Mouse (Mus musculus): ENCODE measurements around the gene Srgap3.
A peak's percentile ranks its signal among the peaks of the same experiment; 100 is the strongest.

Srgap3 gene

DNA sequence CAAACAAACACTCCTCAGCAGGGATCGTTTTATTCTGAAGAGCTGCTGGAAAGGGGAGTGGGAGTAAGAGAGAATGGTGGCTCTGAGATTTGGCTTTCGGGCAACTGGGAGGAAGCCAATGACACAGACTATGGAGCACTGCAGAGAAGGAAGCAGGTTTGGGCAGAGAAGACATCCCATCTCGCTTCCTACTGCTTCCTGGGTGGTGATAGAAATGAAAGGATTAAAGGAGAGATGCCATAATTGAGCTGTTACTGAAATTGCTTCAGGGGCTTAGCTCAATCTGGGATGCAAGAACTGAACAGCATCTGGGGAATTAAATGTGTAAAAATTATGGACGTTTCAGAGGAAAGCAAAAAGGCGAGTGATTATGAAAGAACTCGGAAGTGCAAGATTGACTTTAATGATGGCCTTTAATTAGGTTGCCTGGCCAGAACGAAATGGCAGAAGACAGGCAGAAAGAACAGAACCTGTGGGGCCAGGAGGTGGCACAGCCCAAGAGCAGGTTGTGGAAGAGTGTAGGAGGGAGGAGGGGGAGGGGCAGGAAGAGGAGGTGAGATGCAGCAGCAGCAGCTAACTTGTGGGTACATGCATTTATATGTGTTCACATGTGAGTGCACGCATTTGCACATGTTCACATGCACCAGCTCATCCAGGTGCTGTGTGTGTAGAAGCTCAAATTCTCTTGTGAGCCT, 126.6 kb downstream of the Srgap3 start:
- DNase-seq (ENCODE audit: extremely low read depth, low read depth, low spot score), result no peak

DNA sequence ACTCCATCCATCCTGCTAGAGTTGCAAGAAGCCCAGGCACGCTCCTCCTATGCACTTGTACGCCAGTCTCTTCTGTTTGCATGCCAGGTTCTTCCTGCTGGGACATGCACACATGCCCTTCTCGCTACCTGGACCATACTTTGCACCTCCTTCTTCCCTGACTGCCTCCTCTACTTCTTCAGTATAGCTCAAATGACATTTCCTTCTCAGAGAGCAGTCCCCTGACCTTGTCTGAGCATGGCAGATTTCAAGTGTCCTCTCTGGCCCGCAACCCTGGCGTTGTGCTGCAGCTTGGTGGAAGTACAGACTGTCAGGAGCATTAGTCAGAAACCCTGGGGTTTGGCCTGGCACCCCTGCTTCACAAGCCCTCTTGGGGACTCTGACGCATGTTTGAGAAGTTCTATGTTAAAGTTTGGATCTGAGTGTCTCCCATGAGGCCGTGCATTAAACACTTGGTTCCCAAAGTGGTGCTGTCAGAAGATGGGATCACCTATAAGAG, 128.6 kb downstream of the Srgap3 start:
- peak; percentile 8 for DNase-seq (ENCODE audit: extremely low read depth, low read depth, low spot score)

DNA sequence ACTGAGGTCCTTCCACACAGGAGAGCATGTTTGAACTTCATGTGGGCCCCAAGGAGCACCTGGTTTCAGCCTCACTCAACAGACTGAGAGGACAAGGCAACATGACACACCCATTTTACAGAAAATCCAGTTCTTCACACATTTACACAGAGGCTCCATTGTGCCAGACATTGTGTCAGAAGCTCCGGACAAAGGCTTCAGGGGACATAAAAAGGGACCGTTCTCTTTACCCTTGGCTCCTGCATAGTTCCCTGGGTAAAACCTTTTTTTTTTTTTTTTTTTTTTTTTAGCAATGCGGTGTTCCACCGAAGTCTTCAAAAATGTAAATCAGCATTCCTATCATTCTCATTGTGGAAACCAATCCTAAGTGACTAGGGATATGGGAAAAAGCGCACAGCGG, 131.5 kb downstream of the Srgap3 start:
- DNase-seq (ENCODE audit: extremely low read depth, low read depth, low spot score), result no peak

DNA sequence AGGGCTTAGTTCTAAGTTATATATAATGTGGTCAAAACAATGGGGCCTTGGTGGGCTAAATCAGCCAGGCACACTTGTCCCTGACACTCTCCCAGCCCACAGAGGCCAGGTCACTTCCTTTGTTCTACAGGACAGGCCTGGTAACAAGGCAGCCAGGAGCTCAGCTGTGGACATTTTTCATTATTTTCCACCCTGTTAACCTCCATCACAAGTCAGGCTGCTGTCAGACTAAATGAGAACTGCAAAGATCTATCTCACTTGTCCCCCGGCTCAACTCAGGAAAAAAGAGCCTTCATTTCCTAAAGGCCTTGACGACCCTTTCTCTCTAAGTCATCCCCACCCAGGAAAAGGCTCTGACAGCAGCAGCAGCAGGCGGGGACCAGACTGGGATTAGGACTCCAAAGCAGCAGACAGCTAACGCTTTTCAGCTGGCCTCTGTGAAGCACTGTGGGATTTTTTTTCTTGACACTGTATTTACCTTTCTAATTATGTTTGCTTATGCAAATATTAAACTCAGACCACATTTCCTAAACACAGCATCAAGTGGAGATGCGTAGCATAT, 132.5 kb downstream of the Srgap3 start:
- no peak for DNase-seq (ENCODE audit: extremely low read depth, low read depth, low spot score)

DNA sequence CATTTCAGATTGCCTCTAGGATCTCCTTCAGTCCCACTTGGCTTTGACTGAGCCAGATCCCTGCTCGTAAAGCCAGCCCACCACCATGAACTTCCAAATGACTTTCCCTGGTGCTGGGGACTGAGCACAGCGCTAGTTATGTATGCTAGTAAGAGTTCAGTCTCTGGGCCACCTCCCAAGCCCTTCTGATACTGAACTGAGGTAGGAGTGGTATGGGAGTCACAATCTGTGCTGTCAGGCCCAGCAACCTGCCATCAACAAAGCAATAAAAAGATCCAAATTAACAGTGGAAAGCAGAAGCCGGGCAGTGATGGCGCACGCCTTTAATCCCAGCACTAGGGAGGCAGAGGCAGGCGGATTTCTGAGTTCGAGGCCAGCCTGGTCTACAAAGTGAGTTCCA, 134.2 kb downstream of the Srgap3 start:
- DNase-seq (ENCODE audit: extremely low read depth, low read depth, low spot score), result no peak

DNA sequence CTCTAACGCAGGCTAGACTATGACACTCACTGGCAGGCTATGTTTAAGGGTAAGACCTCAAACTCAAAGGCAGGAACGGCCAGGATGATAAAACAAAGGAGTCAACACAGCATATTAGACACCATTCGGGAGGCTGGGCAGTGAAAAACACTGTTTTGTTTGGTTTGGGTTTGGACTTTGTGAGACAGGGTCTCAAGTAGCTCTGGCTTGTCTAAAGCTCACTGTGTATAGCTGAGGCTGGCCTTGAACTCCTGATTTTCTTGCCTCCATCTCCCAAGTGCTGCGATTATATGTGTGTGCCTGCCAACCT, 136.6 kb downstream of the Srgap3 start:
- no peak for DNase-seq (ENCODE audit: extremely low read depth, low read depth, low spot score)

DNA sequence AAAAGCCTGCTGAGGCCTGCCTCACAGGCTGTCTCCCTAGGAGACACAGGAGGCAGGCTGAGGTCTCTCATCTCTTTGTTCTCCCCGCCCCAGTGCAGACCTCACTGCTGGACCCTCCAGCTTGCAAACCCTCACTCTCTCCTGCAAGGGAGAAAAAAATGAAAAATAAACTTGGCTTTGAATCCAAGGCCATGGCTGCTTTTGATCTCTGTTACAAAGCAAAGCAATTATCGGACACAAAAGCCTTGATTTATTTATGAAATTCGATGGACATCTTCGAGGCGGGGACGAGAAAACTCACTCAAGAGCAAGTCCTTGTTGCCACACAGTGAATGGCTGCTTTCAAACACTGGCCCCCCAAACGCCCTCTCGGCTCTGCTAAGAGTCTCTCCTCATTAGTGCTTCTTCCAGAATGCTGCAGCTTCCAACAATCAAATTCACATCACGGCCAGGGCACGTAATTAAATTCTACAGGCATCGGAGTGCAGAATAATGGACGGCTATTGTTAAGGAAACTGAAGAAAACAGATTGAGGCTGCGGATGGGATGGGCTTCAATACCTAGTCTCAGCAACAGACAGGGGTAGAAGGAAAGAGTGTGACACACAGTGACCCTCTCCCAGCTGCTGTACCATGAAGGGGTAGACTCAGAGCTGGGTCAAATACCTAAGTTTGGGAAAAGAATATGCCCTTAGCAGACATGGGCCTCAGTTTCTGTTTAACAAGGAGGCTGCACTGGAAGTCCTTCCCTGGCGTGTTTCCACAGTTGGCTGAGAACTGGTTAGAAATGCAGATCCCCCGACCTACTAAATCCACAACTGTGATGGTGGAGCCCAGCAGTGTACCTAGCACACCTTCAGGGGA, 137.2 kb downstream of the Srgap3 start:
- DNase-seq (ENCODE audit: extremely low read depth, low read depth, low spot score), result no peak

DNA sequence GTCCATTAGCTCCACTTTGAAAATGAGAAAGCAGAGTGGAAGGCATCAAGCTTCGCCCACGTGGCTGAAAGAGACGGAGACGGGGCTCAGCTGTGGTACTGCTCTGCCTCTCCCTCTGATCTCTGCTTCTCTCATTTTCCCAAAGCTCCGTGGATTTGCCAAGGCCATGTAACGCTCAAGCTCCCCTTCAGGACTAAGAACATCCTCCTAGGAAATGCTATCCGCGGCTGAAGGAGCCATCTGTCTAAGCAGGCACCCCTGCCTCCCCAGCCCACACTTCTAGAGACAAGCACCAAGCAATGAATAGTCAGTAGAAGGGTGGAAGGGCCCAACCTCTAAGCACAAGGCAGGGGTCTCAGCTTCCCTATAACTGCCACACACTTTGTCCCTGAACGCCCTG, 138.3 kb downstream of the Srgap3 start:
- DNase-seq (ENCODE audit: extremely low read depth, low read depth, low spot score), result no peak

DNA sequence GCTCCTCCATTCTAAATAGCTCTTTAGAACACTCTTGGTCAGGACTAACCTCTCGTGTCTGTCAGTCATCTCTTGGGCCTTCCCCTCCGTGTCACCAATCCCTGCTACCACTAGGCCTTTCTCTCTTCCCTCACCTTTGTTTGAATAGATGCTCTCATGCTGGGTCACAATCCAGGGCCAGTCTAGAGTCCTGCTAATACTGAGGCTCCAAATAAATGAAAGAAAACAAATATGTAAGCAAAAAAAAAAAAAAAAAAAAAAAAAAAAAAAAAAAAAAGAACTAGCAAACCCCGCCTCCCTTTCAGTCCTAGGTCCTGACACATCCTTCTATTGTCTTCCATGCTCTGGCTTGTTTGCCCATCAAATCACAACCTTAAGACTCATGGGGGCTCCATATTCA, 145.1 kb downstream of the Srgap3 start:
- DNase-seq (ENCODE audit: extremely low read depth, low read depth, low spot score), result no peak

DNA sequence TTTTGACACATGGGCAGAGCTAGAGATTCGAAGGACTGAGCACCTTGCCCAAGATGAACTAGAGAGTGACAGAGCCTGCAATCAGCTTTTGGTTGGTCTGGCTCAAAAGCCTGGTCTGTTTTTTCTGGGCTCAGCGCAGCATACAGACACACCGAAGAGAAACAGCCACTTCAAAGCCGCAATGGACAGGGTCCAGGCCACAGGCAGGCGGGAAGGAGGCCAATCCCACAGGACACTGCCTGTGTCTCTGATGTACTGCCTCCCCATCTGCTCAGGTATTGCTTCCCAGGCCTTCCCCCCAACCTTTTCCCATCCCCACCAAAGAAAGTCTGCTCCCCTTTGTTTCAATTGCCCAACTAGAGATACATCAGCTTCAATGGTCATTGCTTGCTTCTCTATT, 148.7 kb downstream of the Srgap3 start:
- DNase-seq (ENCODE audit: extremely low read depth, low read depth, low spot score), result no peak

DNA sequence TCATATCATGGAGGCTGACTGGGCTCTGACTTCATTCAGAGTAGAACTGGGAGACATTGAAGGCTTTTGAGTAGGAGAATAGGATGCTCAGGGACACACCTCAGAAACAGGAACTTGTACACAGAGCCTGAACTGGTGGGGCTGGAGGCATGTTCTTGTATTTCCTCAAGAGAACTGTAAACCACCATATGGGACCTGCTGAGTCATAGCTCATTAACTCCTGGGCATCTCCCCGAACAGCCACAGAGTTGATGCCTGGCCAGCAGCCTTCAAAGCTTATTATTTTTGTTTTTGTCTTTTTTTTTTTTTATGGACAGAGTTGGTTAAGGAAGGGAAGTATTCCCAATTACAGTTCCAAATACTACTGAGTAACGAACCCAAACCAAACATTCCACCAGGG, 150.5 kb downstream of the Srgap3 start:
- no peak for DNase-seq (ENCODE audit: extremely low read depth, low read depth, low spot score)

DNA sequence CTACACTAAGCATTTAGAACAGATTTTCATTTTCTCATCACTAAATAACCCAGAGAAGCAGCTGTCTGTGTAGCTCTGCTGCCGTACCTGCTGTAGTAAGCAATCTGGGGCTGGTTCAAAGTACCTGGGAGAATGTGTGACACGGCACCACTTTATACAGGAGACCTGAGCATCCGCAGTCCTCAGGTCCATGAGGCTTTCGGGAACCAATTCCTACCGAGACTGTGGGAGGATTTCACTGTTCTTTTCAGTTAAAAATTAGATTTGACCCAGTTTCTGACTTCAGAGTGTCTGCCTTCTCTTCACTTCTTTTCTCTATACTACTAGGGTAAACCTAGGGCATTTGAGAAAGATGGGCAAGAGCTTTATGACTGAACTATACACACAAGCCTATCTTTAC, 153.2 kb downstream of the Srgap3 start:
- no peak for DNase-seq (ENCODE audit: extremely low read depth, low read depth, low spot score)

DNA sequence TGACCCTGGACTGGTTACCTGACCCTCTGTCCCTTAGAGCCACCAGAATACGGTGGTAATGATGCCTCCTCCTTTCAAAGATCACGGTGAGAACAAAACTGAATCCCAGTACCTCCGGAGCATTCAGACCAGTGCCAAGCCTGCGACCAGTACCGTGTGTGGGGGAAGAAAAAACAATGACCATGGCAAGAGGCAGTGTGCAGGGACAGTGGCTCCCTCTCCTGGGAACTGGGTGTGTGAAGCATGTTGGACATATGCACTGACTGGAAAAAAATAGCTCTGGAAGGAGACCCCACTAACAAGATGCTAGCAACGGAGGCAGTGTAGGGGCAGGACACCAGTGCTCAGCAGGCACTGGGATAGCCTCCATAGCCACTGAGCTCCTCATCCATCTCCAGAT, 157.2 kb downstream of the Srgap3 start:
- no peak for DNase-seq (ENCODE audit: extremely low read depth, low read depth, low spot score)

DNA sequence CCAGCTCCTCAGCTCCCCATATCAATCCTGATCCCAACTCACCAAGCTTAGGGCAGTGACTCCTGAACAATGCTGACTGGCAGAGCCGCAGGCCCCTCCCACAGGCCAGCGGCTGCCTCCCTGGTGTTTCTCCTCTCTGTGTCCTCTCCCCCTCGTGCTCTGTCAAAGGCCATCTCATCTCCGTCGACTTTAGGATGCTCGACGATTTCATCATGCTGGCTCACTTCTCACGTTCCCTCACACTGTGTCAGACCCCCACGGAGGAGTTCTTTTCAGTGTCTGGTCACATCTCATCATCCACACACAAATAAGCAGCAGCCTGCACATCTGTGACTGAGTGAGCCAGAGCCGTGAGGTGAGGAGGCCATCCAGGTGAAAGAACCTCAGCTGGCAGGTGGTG, 158.4 kb downstream of the Srgap3 start:
- DNase-seq (ENCODE audit: extremely low read depth, low read depth, low spot score), result no peak

DNA sequence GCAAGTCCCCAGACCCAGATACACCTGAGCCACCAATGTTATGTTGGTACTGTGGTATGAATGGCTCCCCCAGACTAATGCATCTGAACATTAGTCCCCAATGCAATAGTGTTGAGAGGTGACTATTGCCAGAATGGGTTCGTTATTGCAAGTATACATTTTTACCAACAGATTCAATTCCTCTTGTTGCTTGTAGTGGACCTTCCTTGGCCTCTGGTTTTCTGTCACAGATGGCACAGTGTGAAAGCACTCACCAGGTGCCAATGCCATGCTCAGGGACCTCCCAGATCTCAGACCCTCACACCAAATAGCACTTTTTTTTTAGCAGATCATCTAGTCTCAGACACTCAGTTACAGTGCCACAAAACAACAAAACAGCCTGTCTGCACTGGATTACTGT, 158.9 kb downstream of the Srgap3 start:
- no peak for DNase-seq (ENCODE audit: extremely low read depth, low read depth, low spot score)

DNA sequence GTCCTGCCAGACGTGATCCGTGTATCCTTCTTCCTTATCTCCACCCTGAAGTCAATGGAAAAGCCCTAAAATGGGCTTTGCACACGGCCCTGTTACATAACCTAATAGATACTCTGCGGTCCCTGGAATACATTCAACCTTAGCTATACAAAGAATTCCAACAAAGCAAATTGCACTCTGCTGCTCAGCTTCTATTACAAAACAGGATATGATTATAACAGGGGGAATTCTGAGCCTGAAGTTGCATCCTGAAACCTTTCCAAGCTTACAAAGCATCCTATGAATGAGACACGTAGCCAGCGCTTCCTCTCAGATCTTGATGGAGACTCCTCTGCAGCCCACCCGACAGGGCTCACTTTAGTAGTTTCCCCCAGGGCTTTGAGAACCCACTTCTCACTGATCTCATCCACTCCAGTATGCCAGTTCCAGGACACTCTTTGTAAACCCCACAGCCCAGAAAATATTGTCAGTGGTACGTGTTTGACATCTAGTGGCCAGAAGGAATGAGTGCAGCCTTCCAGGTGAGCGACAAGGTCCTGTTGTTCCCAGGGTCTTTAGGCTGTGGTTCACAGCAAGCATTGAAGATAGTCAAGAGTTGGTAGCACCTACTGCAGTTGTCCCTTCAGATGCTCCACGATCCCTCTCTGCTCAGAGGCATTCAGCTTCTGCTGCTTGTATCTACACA, 165.5 kb downstream of the Srgap3 start:
- no peak for DNase-seq (ENCODE audit: extremely low read depth, low read depth, low spot score)

DNA sequence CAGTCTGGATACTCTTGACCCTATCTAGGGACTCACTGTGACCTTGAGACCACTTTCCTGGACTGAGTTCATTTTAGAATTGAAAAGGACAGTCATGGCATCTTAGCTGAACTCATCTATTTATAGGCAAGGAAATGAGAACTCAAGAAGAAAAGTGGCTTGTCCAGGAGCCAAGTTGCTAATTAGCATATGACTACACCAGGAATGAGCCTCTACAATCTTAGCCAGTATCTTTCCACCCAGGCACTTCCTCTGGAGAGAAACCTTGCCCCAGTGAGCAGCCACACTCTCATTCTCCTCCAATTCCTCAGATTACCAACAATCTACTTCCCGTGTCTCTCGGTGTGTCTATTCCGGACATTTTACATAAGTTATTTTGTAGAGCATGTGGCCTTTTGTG, 168.9 kb downstream of the Srgap3 start:
- no peak for DNase-seq (ENCODE audit: extremely low read depth, low read depth, low spot score)

DNA sequence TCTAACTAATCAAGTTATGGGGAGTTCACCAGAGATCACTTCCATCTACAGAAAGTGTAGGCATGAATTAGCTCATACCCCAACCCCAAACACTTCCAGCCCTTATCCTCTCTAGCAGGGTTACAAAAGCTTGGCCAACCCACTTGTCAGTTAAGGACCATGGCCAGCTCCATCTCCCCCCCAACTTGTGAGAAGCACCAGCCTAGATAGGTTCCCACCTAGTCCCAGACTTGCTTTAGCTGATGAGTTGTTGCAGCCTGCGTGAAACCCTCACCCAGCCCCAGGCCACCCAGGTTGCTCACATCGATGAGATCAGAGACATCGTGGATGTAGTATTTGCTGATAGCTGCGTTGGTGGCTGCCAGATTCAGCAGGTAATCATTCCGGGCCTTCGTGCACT, 170.3 kb downstream of the Srgap3 start:
- no peak for DNase-seq (ENCODE audit: extremely low read depth, low read depth, low spot score)

DNA sequence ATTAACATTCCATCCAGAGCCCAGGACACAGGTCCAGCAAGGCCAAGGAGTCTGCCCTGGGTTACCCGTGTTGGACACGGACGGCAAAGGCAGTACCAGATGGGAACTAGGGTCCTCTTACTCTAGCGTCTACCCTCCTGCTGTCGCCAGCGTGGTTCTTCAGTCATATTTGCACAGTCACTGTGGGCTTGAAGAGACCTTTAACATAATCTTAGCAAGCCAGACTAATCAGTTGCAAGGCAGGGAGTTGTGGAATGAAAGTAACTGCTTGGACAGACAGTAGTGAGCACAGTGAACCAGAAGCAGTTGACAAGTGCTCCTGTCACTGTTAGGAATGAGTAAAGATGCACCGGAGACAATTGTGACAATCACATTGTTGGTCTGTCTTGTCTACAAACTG, 173.3 kb downstream of the Srgap3 start:
- DNase-seq (ENCODE audit: extremely low read depth, low read depth, low spot score), result no peak

DNA sequence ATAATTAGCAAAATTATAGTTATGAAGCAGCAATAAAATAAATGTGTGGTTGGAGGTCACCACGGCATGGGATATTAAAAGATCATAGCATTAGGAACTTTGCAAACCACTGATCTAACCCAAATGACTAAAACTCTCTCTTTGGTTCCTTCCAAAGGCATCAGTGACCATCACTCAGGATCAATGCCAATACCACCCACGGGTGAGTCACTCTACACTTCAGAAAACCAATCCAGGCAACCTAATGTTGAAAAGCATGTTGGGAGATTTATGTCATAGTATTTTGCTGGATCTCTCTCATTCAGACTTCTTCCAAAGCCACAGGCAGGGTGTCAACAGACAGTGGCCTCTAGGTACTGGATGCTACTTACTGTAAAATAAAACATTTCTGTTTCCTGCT, 176.1 kb downstream of the Srgap3 start:
- DNase-seq (ENCODE audit: extremely low read depth, low read depth, low spot score), result no peak

DNA sequence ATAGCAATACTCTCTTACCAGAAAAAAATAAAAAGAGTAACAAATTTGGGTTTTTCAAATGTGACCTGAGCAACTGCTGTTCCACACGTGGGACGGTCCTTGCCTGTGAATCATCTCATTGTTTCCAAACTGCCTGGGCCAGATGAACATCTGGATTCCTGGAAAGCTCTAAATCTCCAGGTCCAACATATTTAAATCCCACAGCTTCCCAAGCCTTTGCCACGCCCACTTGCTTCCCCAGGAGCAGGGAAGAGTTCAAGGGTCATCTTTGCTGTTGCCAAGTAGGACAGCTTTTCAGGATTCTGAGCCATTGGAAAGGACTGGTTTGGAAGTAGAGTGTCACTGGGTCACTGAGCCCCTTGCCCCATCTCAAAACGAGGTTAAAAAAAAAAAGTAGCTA, 188.5 kb downstream of the Srgap3 start:
- no peak for DNase-seq (ENCODE audit: extremely low read depth, low read depth, low spot score)

DNA sequence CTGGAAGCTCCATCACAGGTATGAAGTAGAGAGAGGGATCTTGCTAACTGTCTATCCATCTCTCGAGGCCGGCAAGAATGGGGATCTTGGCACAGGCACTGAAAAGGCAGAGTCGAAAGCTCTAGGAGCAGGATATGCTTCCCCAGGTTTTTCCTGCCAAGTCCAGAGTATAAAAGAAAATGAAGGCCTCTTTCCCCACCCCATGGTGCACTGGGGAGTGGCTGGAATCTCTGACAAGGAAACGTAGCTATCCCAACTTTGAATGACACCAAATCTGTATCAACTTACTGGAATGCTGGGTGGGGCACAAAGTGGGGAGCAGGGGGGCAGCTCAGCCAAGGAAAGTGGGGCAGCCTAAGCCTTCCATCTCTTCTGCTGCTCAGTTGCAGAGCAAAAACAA, 190.2 kb downstream of the Srgap3 start:
- no peak for DNase-seq (ENCODE audit: extremely low read depth, low read depth, low spot score)

All from fat pad, adult 2 months (tissue).